Mouse (Mus musculus): ENCODE measurements around the gene Eps8. TPM values are rescaled to one million over a fixed set of nuclear protein-coding genes. Genes with fewer than 3 reads are reported as not detected.
A peak's percentile ranks its signal among the peaks of the same experiment; 100 is the strongest.

The Eps8 gene
- 16.1 and 24.9 TPM in 2 replicates for polyA plus RNA-seq (2014; fragmentation: Nextera tagmentation; extraction: Ambion mirVana)

- Histone ChIP-seq H3K27me3 (ENCODE audit: control insufficient read depth, insufficient read depth, low read length) (no peaks in the 10 kb centered on the region), H3K9me3 (ENCODE audit: control insufficient read depth, low read length) (no peaks in the 10 kb centered on the region), H3K9ac (replicated peaks; ENCODE audit: low read depth, low read length) (no peak within 1 kb of the TSS), H3K27ac (ENCODE audit: low read depth, low read length) (no peak within 1 kb of the TSS), H3K36me3 (ENCODE audit: control insufficient read depth, insufficient read depth, low read length) (no peaks in the 10 kb centered on the region), H3K4me3 (ENCODE audit: low read depth, low read length) (no peak within 1 kb of the TSS), H3K4me1 (ENCODE audit: control insufficient read depth, insufficient read depth, low read length) (no peaks in the 10 kb centered on the region), H3K4me2 (ENCODE audit: low read depth, low read length) (no peak within 1 kb of the TSS)
- 90% methylated on average over 2 of the region's 2 CpGs for WGBS
- no peak for ATAC-seq (ENCODE audit: low read depth)
Measured at GRCm38 (mm10) chr6:137654776-137655175, at the start of gene Eps8. Gene Eps8 (minus strand): TSS chr6:137654876.

- ATAC-seq (ENCODE audit: low read depth), result no peak
- Histone ChIP-seq H3K9ac (replicated peaks; ENCODE audit: low read depth, low read length) (no peak overlapping the region), H3K4me3 (ENCODE audit: low read depth, low read length) (no peak overlapping the region), H3K4me2 (ENCODE audit: low read depth, low read length) (no peak overlapping the region), H3K27me3 (ENCODE audit: control insufficient read depth, insufficient read depth, low read length) (no peaks in the 10 kb centered on the region), H3K27ac (ENCODE audit: low read depth, low read length) (no peak overlapping the region), H3K9me3 (ENCODE audit: control insufficient read depth, low read length) (no peaks in the 10 kb centered on the region), H3K4me1 (ENCODE audit: control insufficient read depth, insufficient read depth, low read length) (no peaks in the 10 kb centered on the region), H3K36me3 (ENCODE audit: control insufficient read depth, insufficient read depth, low read length) (no peaks in the 10 kb centered on the region)
- 85% methylated on average over 7 of the region's 7 CpGs for WGBS
Measured at GRCm38 (mm10) chr6:137703431-137703830, 48.8 kb upstream of the Eps8 start.

GRCm38 (mm10) chr6:137702918-137703317 is 48.2 kb upstream of the Eps8 start:
- H3K27me3 ChIP-seq (ENCODE audit: control insufficient read depth, insufficient read depth, low read length), result no peaks in the 10 kb centered on the region
- WGBS, result 91% methylated on average over 4 of the region's 4 CpGs
- no peak overlapping the region for H3K4me3 ChIP-seq (ENCODE audit: low read depth, low read length)
- no peaks in the 10 kb centered on the region for H3K36me3 ChIP-seq (ENCODE audit: control insufficient read depth, insufficient read depth, low read length)
- H3K27ac ChIP-seq (ENCODE audit: low read depth, low read length), result no peak overlapping the region
- no peak overlapping the region for H3K9ac ChIP-seq (replicated peaks; ENCODE audit: low read depth, low read length)
- no peak overlapping the region for H3K4me2 ChIP-seq (ENCODE audit: low read depth, low read length)
- no peaks in the 10 kb centered on the region for H3K4me1 ChIP-seq (ENCODE audit: control insufficient read depth, insufficient read depth, low read length)
- no peaks in the 10 kb centered on the region for H3K9me3 ChIP-seq (ENCODE audit: control insufficient read depth, low read length)
- ATAC-seq (ENCODE audit: low read depth), result no peak

GRCm38 (mm10) chr6:137702186-137702585 is 47.5 kb upstream of the Eps8 start:
- Histone ChIP-seq H3K4me3 (ENCODE audit: low read depth, low read length) (no peak overlapping the region), H3K27ac (ENCODE audit: low read depth, low read length) (no peak overlapping the region), H3K27me3 (ENCODE audit: control insufficient read depth, insufficient read depth, low read length) (no peaks in the 10 kb centered on the region), H3K9me3 (ENCODE audit: control insufficient read depth, low read length) (no peaks in the 10 kb centered on the region), H3K4me2 (ENCODE audit: low read depth, low read length) (no peak overlapping the region), H3K36me3 (ENCODE audit: control insufficient read depth, insufficient read depth, low read length) (no peaks in the 10 kb centered on the region), H3K9ac (replicated peaks; ENCODE audit: low read depth, low read length) (no peak overlapping the region), H3K4me1 (ENCODE audit: control insufficient read depth, insufficient read depth, low read length) (no peaks in the 10 kb centered on the region)
- ATAC-seq (ENCODE audit: low read depth), result no peak
- WGBS, result 92% methylated on average over 3 of the region's 3 CpGs

GRCm38 (mm10) chr6:137699434-137699833 is 44.8 kb upstream of the Eps8 start:
- Histone ChIP-seq H3K9ac (replicated peaks; ENCODE audit: low read depth, low read length) (no peak overlapping the region), H3K4me3 (ENCODE audit: low read depth, low read length) (no peak overlapping the region), H3K36me3 (ENCODE audit: control insufficient read depth, insufficient read depth, low read length) (no peaks in the 10 kb centered on the region), H3K9me3 (ENCODE audit: control insufficient read depth, low read length) (no peaks in the 10 kb centered on the region), H3K27me3 (ENCODE audit: control insufficient read depth, insufficient read depth, low read length) (no peaks in the 10 kb centered on the region), H3K4me1 (ENCODE audit: control insufficient read depth, insufficient read depth, low read length) (no peaks in the 10 kb centered on the region), H3K4me2 (ENCODE audit: low read depth, low read length) (no peak overlapping the region), H3K27ac (ENCODE audit: low read depth, low read length) (no peak overlapping the region)
- ATAC-seq (ENCODE audit: low read depth), result peak; percentile 74; the same call in 1 of the 2 replicates
- 55% methylated on average over 7 of the region's 7 CpGs for WGBS

GRCm38 (mm10) chr6:137696445-137697204 is 41.9 kb upstream of the Eps8 start:
- no peaks in the 10 kb centered on the region for H3K9me3 ChIP-seq (ENCODE audit: control insufficient read depth, low read length)
- no peak overlapping the region for H3K4me2 ChIP-seq (ENCODE audit: low read depth, low read length)
- no peak overlapping the region for H3K4me3 ChIP-seq (ENCODE audit: low read depth, low read length)
- H3K4me1 ChIP-seq (ENCODE audit: control insufficient read depth, insufficient read depth, low read length), result no peaks in the 10 kb centered on the region
- WGBS, result 84% methylated on average over 8 of the region's 8 CpGs
- H3K27ac ChIP-seq (ENCODE audit: low read depth, low read length), result no peak overlapping the region
- H3K27me3 ChIP-seq (ENCODE audit: control insufficient read depth, insufficient read depth, low read length), result no peaks in the 10 kb centered on the region
- no peaks in the 10 kb centered on the region for H3K36me3 ChIP-seq (ENCODE audit: control insufficient read depth, insufficient read depth, low read length)
- no peak overlapping the region for H3K9ac ChIP-seq (replicated peaks; ENCODE audit: low read depth, low read length)
- ATAC-seq (ENCODE audit: low read depth), result no peak

- no peak overlapping the region for H3K9ac ChIP-seq (replicated peaks; ENCODE audit: low read depth, low read length)
- H3K9me3 ChIP-seq (ENCODE audit: control insufficient read depth, low read length), result no peaks in the 10 kb centered on the region
- no peak overlapping the region for H3K27ac ChIP-seq (ENCODE audit: low read depth, low read length)
- WGBS, result 93% methylated on average over 8 of the region's 8 CpGs
- H3K36me3 ChIP-seq (ENCODE audit: control insufficient read depth, insufficient read depth, low read length), result no peaks in the 10 kb centered on the region
- no peaks in the 10 kb centered on the region for H3K4me1 ChIP-seq (ENCODE audit: control insufficient read depth, insufficient read depth, low read length)
- ATAC-seq (ENCODE audit: low read depth), result no peak
- H3K4me2 ChIP-seq (ENCODE audit: low read depth, low read length), result no peak overlapping the region
- no peak overlapping the region for H3K4me3 ChIP-seq (ENCODE audit: low read depth, low read length)
- H3K27me3 ChIP-seq (ENCODE audit: control insufficient read depth, insufficient read depth, low read length), result no peaks in the 10 kb centered on the region
Measured at GRCm38 (mm10) chr6:137695046-137695445, 40.4 kb upstream of the Eps8 start.

GRCm38 (mm10) chr6:137694310-137694709 is 39.6 kb upstream of the Eps8 start:
- no peak for ATAC-seq (ENCODE audit: low read depth)
- H3K9me3 ChIP-seq (ENCODE audit: control insufficient read depth, low read length), result no peaks in the 10 kb centered on the region
- no peaks in the 10 kb centered on the region for H3K4me1 ChIP-seq (ENCODE audit: control insufficient read depth, insufficient read depth, low read length)
- H3K36me3 ChIP-seq (ENCODE audit: control insufficient read depth, insufficient read depth, low read length), result no peaks in the 10 kb centered on the region
- H3K27me3 ChIP-seq (ENCODE audit: control insufficient read depth, insufficient read depth, low read length), result no peaks in the 10 kb centered on the region
- 82% methylated on average over 2 of the region's 2 CpGs for WGBS
- H3K4me2 ChIP-seq (ENCODE audit: low read depth, low read length), result no peak overlapping the region
- H3K4me3 ChIP-seq (ENCODE audit: low read depth, low read length), result no peak overlapping the region
- no peak overlapping the region for H3K9ac ChIP-seq (replicated peaks; ENCODE audit: low read depth, low read length)
- no peak overlapping the region for H3K27ac ChIP-seq (ENCODE audit: low read depth, low read length)

- Histone ChIP-seq H3K27ac (ENCODE audit: low read depth, low read length) (no peak overlapping the region), H3K36me3 (ENCODE audit: control insufficient read depth, insufficient read depth, low read length) (no peaks in the 10 kb centered on the region), H3K4me2 (ENCODE audit: low read depth, low read length) (no peak overlapping the region), H3K9ac (replicated peaks; ENCODE audit: low read depth, low read length) (no peak overlapping the region), H3K27me3 (ENCODE audit: control insufficient read depth, insufficient read depth, low read length) (no peaks in the 10 kb centered on the region), H3K4me1 (ENCODE audit: control insufficient read depth, insufficient read depth, low read length) (no peaks in the 10 kb centered on the region), H3K4me3 (ENCODE audit: low read depth, low read length) (no peak overlapping the region), H3K9me3 (ENCODE audit: control insufficient read depth, low read length) (no peaks in the 10 kb centered on the region)
- no peak for ATAC-seq (ENCODE audit: low read depth)
- 82% methylated on average over 2 of the region's 2 CpGs for WGBS
Measured at GRCm38 (mm10) chr6:137690550-137691119, 36.0 kb upstream of the Eps8 start.

All from neural tube, embryonic 14.5 days (tissue).